Mouse (Mus musculus): ENCODE results near the gene Iqgap2.

GRCm38 (mm10) chr13:95799322-95799721, 92.4 kb downstream of the Iqgap2 start:
- no peak for TF ChIP-seq CTCF (IDR thresholded peaks at IDR 0.05; ENCODE audit: extremely low read depth, insufficient read length, insufficient replicate concordance, low read depth, low read length)
- no peak for TF ChIP-seq POLR2A (IDR thresholded peaks at IDR 0.05; ENCODE audit: low read depth, low read length)
